Mouse (Mus musculus) liver, postnatal 0 days (tissue): ENCODE data around the gene Hnrnpab. TPM values are rescaled to one million over a fixed set of nuclear protein-coding genes. Genes with fewer than 3 reads are reported as not detected.

Source experiments
- ATAC-seq: fragments of 200-750 bp; cut with Nextera tagmentation; 2 replicates; pipeline ENCODE4 v1.8.0; 2017; ENCODE audit warnings: mild to moderate bottlenecking, moderate library complexity
- DNase-seq: peaks from one replicate; pipeline ENCODE4 v3.0.0-alpha.2; 2016
- H3K27ac ChIP-seq: fragments of 300-500 bp; sonication (generic); 2 replicates; pipeline ENCODE4 v1.5.1; 2014; ENCODE audit warnings: antibody characterized with exemption, moderate library complexity, mild to moderate bottlenecking, low read depth
- H3K27me3 ChIP-seq: fragments of 300-500 bp; sonication (generic); 2 replicates; pipeline ENCODE4 v1.6.1; 2014; ENCODE audit warnings: low read length, control low read depth, mixed read lengths; ENCODE audit not compliant: insufficient read depth
- H3K36me3 ChIP-seq: fragments of 300-500 bp; sonication (generic); replicated peaks from 2 replicates; pipeline ENCODE4 v1.6.1; 2014; ENCODE audit warnings: mild to moderate bottlenecking, control low read depth, low read length, moderate library complexity, mixed read lengths; ENCODE audit not compliant: insufficient read depth
- H3K4me1 ChIP-seq: fragments of 300-500 bp; sonication (generic); 2 replicates; pipeline ENCODE4 v1.6.1; 2014; ENCODE audit warnings: antibody characterized with exemption, mild to moderate bottlenecking, control low read depth; ENCODE audit not compliant: insufficient read depth
- H3K4me2 ChIP-seq: fragments of 300-500 bp; sonication (generic); 2 replicates; pipeline ENCODE4 v1.6.1; 2014; ENCODE audit warnings: low read depth, mild to moderate bottlenecking, low read length, moderate library complexity, mixed read lengths
- H3K4me3 ChIP-seq: fragments of 300-500 bp; sonication (generic); 2 replicates; pipeline ENCODE4 v1.5.1; 2014; ENCODE audit warnings: low read depth, low read length
- H3K9ac ChIP-seq: fragments of 300-500 bp; sonication (generic); replicated peaks from 2 replicates; pipeline ENCODE4 v1.6.1; 2014; ENCODE audit warnings: mild to moderate bottlenecking, moderate library complexity
- H3K9me3 ChIP-seq: fragments of 300-500 bp; sonication (generic); 2 replicates; pipeline ENCODE4 v1.6.1; 2016; ENCODE audit warnings: mild to moderate bottlenecking, control low read depth, low read length, mixed read lengths
- CTCF ChIP-seq: sonication (generic); IDR thresholded peaks from 2 replicates; pipeline ENCODE4 v1.5.1; 2016; ENCODE audit warnings: antibody characterized with exemption, low read depth
- EP300 ChIP-seq: IDR thresholded peaks from 2 replicates; pipeline ENCODE4 v1.6.1; 2016; ENCODE audit warnings: antibody characterized with exemption, low read depth, mild to moderate bottlenecking
- WGBS: fragments of 180-500 bp; shearing (Covaris S2); extraction: QIAGEN DNeasy Blood & Tissue Kit; methylation state at CpG from one replicate; pipeline ENCODE4 v1.1.7; 2014; ENCODE audit not compliant: insufficient replicate concordance; 5-methylcytosine and 5-hydroxymethylcytosine counted together
- polyA plus RNA-seq: library from polyadenylated mRNA; unstranded; fragments of >200 nt; fragmentation: Nextera tagmentation; extraction: Ambion mirVana; gene quantifications from 2 replicates; pipeline ENCODE4 v1.2.1, GENCODE M21; 2015

Gene Hnrnpab
- 114 and 130 TPM in 2 replicates for polyA plus RNA-seq

GRCm38 (mm10) chr11:51606447-51607095, at the start of gene Hnrnpab:
TSS of gene Hnrnpab (minus strand) at chr11:51606847.
- no peaks in the 10 kb centered on the region for H3K27me3 ChIP-seq
- H3K27ac ChIP-seq, result peak within 1 kb of the TSS; percentile 96
- TF ChIP-seq EP300, result peak; percentile 72; the same call in 1 of the 2 replicates
- TF ChIP-seq CTCF, result no peak
- peak; percentile 97 for DNase-seq
- peaks cover 27% of the 10 kb centered on the region for H3K4me1 ChIP-seq
- H3K4me3 ChIP-seq, result peak within 1 kb of the TSS; percentile 95
- WGBS, result 3% methylated on average over 81 of the region's 91 CpGs
- H3K36me3 ChIP-seq, result peaks cover 38% of the 10 kb centered on the region
- H3K9ac ChIP-seq, result peak within 1 kb of the TSS; percentile 98
- H3K4me2 ChIP-seq, result peak within 1 kb of the TSS; percentile 82
- ATAC-seq, result peak; percentile 89
- H3K9me3 ChIP-seq, result no peaks in the 10 kb centered on the region

DNA sequence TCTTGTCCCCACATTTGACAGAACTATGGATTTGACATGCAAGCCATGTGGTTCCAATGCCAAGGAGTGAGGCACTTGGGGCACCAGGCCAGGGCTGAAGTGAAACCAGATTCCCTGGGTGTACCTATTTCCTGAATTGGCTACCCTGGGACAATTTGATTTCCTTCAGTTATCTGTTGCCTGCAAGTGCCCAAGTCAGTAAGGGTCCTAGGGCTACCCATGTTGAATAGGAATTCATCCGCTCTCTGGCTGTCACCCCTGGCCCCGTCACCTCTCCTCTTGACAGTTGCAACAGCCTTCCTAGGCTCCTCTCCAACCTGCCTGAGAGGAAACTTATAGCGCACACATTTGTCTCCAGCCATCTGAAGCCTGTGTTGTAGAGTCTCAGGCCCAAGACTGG, 48.2 kb upstream of the Hnrnpab start:
- no peak for DNase-seq
- Histone ChIP-seq H3K4me2 (no peak overlapping the region), H3K27me3 (peaks cover 3% of the 10 kb centered on the region; the same call in 1 of the 2 replicates), H3K9ac (no peak overlapping the region), H3K27ac (no peak overlapping the region), H3K9me3 (no peaks in the 10 kb centered on the region), H3K36me3 (no peaks in the 10 kb centered on the region), H3K4me3 (no peak overlapping the region), H3K4me1 (peaks cover 24% of the 10 kb centered on the region)
- ATAC-seq, result no peak
- TF ChIP-seq EP300, result no peak
- WGBS, result 76% methylated on average over 3 of the region's 3 CpGs

DNA sequence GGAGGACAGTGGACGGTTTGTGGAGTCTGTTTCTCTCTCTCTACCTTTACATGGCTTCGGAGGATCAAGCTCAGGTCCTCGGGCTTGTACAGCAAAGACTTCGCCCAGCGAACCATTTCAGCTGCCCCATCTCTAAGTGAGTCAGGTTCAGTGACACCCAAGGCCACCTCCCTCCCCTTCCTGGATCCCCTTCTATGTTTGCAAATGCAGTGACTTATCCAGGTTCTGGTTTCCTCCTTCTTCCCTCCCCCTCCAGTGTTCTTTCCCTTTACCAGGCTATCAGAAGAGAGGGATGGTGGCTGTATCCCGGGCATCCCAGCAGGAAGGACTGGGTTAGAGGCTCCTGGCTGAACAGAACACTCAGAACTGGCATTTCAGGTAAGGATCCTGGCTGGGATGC, 47.1 kb upstream of the Hnrnpab start:
- no peaks in the 10 kb centered on the region for H3K36me3 ChIP-seq
- H3K27ac ChIP-seq, result no peak overlapping the region
- no peaks in the 10 kb centered on the region for H3K9me3 ChIP-seq
- 81% methylated on average over 6 of the region's 6 CpGs for WGBS
- DNase-seq (no peak), ATAC-seq (no peak)
- no peak for TF ChIP-seq CTCF
- no peak for TF ChIP-seq EP300
- H3K4me1 ChIP-seq, result peaks cover 30% of the 10 kb centered on the region
- peaks cover 11% of the 10 kb centered on the region for H3K27me3 ChIP-seq
- no peak overlapping the region for H3K9ac ChIP-seq
- H3K4me3 ChIP-seq, result no peak overlapping the region
- H3K4me2 ChIP-seq, result no peak overlapping the region

GRCm38 (mm10) chr11:51652889-51653418, 46.3 kb upstream of the Hnrnpab start:
- Histone ChIP-seq H3K4me2 (no peak overlapping the region), H3K27ac (no peak overlapping the region), H3K4me3 (no peak overlapping the region), H3K9ac (no peak overlapping the region), H3K4me1 (peaks cover 23% of the 10 kb centered on the region), H3K36me3 (no peaks in the 10 kb centered on the region), H3K27me3 (peaks cover 11% of the 10 kb centered on the region), H3K9me3 (no peaks in the 10 kb centered on the region)
- TF ChIP-seq CTCF (0 out of 2 replicates have a peak, but pooled peaks have one; percentile 11), EP300 (no peak)
- peak; percentile 53 for DNase-seq
- ATAC-seq, result peak; percentile 65
- 72% methylated on average over 4 of the region's 4 CpGs for WGBS

DNA sequence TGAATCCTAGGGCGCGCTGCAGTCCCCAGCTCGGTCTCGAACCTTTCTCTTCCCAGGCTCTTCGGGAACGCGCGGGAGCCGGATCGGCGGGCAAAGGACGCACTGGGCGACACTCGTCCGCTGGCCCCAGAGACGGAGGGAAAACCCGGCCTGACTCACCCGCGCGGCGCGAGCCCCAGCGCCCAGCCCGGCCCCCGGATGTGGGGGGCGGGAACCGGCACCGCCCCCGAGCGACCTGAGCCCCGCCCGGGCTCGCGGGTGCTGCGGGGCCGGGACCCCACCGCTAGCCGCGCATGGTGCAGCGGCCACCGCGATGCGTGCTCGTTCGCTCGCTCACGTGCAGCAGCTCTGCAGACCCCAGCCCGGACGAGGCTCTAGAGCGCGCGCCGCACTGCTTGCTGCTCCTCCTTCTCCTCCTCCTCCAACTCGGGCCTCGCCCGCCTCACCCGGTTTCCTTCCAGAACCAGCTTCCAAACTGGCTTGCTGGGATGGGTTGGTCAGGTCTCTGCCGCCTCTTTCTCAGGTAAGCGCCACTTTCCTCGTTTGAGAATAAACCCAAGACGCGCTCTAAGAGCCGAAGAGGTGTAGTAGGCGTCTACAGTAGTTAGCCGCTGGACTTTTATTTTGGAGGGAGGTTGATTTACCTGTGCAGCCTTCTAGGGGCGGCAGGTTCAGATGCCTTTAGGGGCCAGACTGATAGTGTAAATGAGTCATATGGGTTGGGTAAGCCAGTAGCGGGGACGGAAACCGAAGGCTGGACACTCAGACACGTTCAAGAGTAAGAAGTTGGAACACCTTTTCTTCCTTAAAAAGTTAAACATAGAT, 44.3 kb upstream of the Hnrnpab start, which contains the start of the genes N4bp3 and D930048N14Rik:
Gene N4bp3, minus strand, starts transcription at position 152 of the 825 bp plus-strand sequence.
Gene D930048N14Rik, plus strand, starts transcription at position 264 of the 825 bp plus-strand sequence.
- Histone ChIP-seq H3K4me2 (peak within 1 kb of the TSS; percentile 80), H3K4me1 (peaks cover 17% of the 10 kb centered on the region), H3K9ac (peak within 1 kb of the TSS; percentile 67), H3K9me3 (no peaks in the 10 kb centered on the region), H3K27me3 (peaks cover 11% of the 10 kb centered on the region), H3K36me3 (no peaks in the 10 kb centered on the region), H3K27ac (no peak within 1 kb of the TSS; the same call in 1 of the 2 replicates), H3K4me3 (peak within 1 kb of the TSS; percentile 59)
- ATAC-seq, result peak; percentile 72
- under 1% methylated on average over 67 of the region's 70 CpGs for WGBS
- TF ChIP-seq EP300 (no peak), CTCF (no peak)
- DNase-seq, result peak; percentile 79

- DNase-seq (no peak), ATAC-seq (peak; percentile 12)
- Histone ChIP-seq H3K27ac (no peak overlapping the region), H3K4me1 (peaks cover 17% of the 10 kb centered on the region), H3K9me3 (no peaks in the 10 kb centered on the region), H3K36me3 (0 out of 2 replicates have a peak, but pooled peaks cover 1% of the 10 kb centered on the region), H3K4me2 (peak overlapping the region; percentile 80), H3K27me3 (peaks cover 11% of the 10 kb centered on the region), H3K4me3 (peak overlapping the region; percentile 59), H3K9ac (peak overlapping the region; percentile 67)
- no peak for TF ChIP-seq CTCF
- no peak for TF ChIP-seq EP300
- 1% methylated on average over 22 of the region's 30 CpGs for WGBS
Measured at GRCm38 (mm10) chr11:51650261-51650660, 43.6 kb upstream of the Hnrnpab start.
